Mouse (Mus musculus) liver, embryonic 14.5 days (tissue): ENCODE results near the gene Cox8a. TPM values are rescaled to one million over a fixed set of nuclear protein-coding genes. Genes with fewer than 3 reads are reported as not detected.

Source experiments
- ATAC-seq: fragments of 200-750 bp; cut with Nextera tagmentation; 2 replicates; pipeline ENCODE4 v1.8.0; 2017; ENCODE audit warnings: moderate number of reproducible peaks, mild to moderate bottlenecking, moderate library complexity; ENCODE audit not compliant: insufficient read depth
- DNase-seq, 3 experiments: peaks; one replicate each; pipeline ENCODE4 v3.0.0-alpha.2; 2012 to 2013; ENCODE audit warnings: low read depth in 3 of 3, low spot score in 3 of 3
- H3K27ac ChIP-seq: fragments of 300-500 bp; sonication (generic); 2 replicates; pipeline ENCODE4 v1.5.1; 2014; ENCODE audit warnings: moderate library complexity, mild to moderate bottlenecking, control low read depth, inconsistent platforms
- H3K27me3 ChIP-seq: fragments of 300-500 bp; sonication (generic); 2 replicates; pipeline ENCODE4 v1.6.1; 2014; ENCODE audit warnings: mild to moderate bottlenecking, low read length, moderate library complexity; ENCODE audit not compliant: control insufficient read depth, insufficient read depth
- H3K36me3 ChIP-seq: fragments of 300-500 bp; sonication (generic); replicated peaks from 2 replicates; pipeline ENCODE4 v1.6.1; 2014; ENCODE audit warnings: low read depth; ENCODE audit not compliant: control insufficient read depth, insufficient read depth
- H3K4me1 ChIP-seq, 2 experiments: fragments of 200-500 bp in 1 of 2; fragments of 300-500 bp in 1 of 2; sonication (generic) in 1 of 2; replicated peaks; 2 replicates each; pipeline ENCODE4 v1.6.1; 2012 to 2014; ENCODE audit warnings: antibody characterized with exemption in 1 of 2, inconsistent platforms in 1 of 2, low read length in 1 of 2; ENCODE audit not compliant: control insufficient read depth in 2 of 2, insufficient read depth in 2 of 2
- H3K4me2 ChIP-seq: fragments of 300-500 bp; sonication (generic); 2 replicates; pipeline ENCODE4 v1.6.1; 2014; ENCODE audit warnings: low read depth, mild to moderate bottlenecking, control low read depth, moderate library complexity
- H3K4me3 ChIP-seq, 2 experiments: fragments of 200-500 bp in 1 of 2; fragments of 300-500 bp in 1 of 2; sonication (generic) in 1 of 2; 2 replicates each; pipeline ENCODE4 v1.5.1; 2012 to 2014; ENCODE audit warnings: low read depth in 2 of 2, low read length in 2 of 2, mild to moderate bottlenecking in 2 of 2, control low read depth in 1 of 2, inconsistent platforms in 1 of 2, moderate library complexity in 1 of 2; ENCODE audit not compliant: insufficient read depth in 1 of 2
- H3K9ac ChIP-seq: fragments of 300-500 bp; sonication (generic); replicated peaks from 2 replicates; pipeline ENCODE4 v1.6.1; 2014; ENCODE audit warnings: mild to moderate bottlenecking, control low read depth, moderate library complexity
- H3K9me3 ChIP-seq: fragments of 300-500 bp; sonication (generic); 2 replicates; pipeline ENCODE4 v1.6.1; 2016; ENCODE audit warnings: low read length, mixed read lengths; ENCODE audit not compliant: control insufficient read depth
- CTCF ChIP-seq: IDR thresholded peaks from 2 replicates; pipeline ENCODE4 v1.5.1; 2016; ENCODE audit warnings: antibody characterized with exemption, low read depth, control low read depth
- EP300 ChIP-seq: IDR thresholded peaks from 2 replicates; pipeline ENCODE4 v1.6.1; 2016; ENCODE audit warnings: antibody characterized with exemption, low read depth
- WGBS: fragments of 180-500 bp; shearing (Covaris S2); extraction: QIAGEN DNeasy Blood & Tissue Kit; methylation state at CpG from one replicate; pipeline ENCODE4 v1.1.7; 2014; ENCODE audit not compliant: insufficient replicate concordance; 5-methylcytosine and 5-hydroxymethylcytosine counted together
- polyA plus RNA-seq, 2 experiments: library from polyadenylated mRNA; depleted of rRNA in 1 of 2; stranded (reverse) in 1 of 2; unstranded in 1 of 2; fragments of >200 nt; fragmentation: Nextera tagmentation in 1 of 2; extraction: Ambion mirVana in 1 of 2; gene quantifications; 2 replicates each; pipeline versions ENCODE4 v1.2.1 to v1.2.3; 2012 to 2014

Gene Cox8a
- polyA plus RNA-seq, 2 experiments = 282 to 803 TPM

GRCm38 (mm10) chr19:7264088-7264765 lies 46.8 kb upstream of the Cox8a start:
- Histone ChIP-seq H3K9ac (no peak overlapping the region), H3K4me1 (peaks cover 0 to 3% of the 10 kb centered on the region in 2 experiments; a peak in 1 of 4 replicates), H3K4me2 (no peak overlapping the region), H3K27me3 (peaks cover 15% of the 10 kb centered on the region), H3K27ac (no peak overlapping the region), H3K4me3 (no peak overlapping the region), H3K9me3 (no peaks in the 10 kb centered on the region), H3K36me3 (no peaks in the 10 kb centered on the region)
- TF ChIP-seq EP300 (no peak), CTCF (peak; percentile 96)
- WGBS = 22% methylated on average over 9 of the region's 9 CpGs
- ATAC-seq (no peak), DNase-seq (peak; percentile 41 to 58 (median 47))

GRCm38 (mm10) chr19:7262592-7262991 lies 45.2 kb upstream of the Cox8a start:
- TF ChIP-seq EP300 (no peak), CTCF (no peak)
- H3K27me3 ChIP-seq = peaks cover 5% of the 10 kb centered on the region
- WGBS = 61% methylated on average over 1 of the region's 1 CpGs
- no peaks in the 10 kb centered on the region for H3K36me3 ChIP-seq
- H3K9me3 ChIP-seq = no peaks in the 10 kb centered on the region
- H3K4me1 ChIP-seq = peaks cover 0 to 3% of the 10 kb centered on the region in 2 experiments; a peak in 1 of 4 replicates
- no peak for ATAC-seq
- H3K9ac ChIP-seq = no peak overlapping the region
- no peak overlapping the region for H3K27ac ChIP-seq
- no peak for DNase-seq
- H3K4me3 ChIP-seq = no peak overlapping the region
- no peak overlapping the region for H3K4me2 ChIP-seq

DNA sequence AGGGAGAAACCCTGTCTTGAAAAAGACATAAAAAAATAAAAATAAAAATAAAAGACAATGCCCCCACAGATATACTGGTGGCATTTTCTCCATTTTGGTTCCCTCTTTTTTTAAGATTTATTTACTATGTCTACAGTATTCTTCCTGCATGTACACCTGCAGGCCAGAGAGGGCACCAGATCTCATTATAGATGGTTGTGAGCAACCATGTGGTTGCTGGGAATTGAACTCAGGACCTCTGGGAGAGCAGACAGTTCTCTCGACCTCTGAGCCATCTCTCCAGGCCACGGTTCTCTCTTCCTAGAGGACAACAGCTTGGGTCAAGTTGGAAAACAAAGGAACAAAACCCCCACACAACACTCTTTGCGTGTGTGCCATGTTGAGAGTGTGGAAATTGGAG lies 44.5 kb upstream of the Cox8a start:
- no peak for ATAC-seq
- H3K9ac ChIP-seq = no peak overlapping the region
- no peak for DNase-seq
- no peaks in the 10 kb centered on the region; the same call in none of the 2 replicates for H3K27me3 ChIP-seq
- no peaks in the 10 kb centered on the region for H3K36me3 ChIP-seq
- no peak overlapping the region for H3K4me3 ChIP-seq
- H3K4me1 ChIP-seq = no peaks in the 10 kb centered on the region
- 63% methylated on average over 3 of the region's 3 CpGs for WGBS
- H3K9me3 ChIP-seq = no peaks in the 10 kb centered on the region
- TF ChIP-seq EP300 = no peak
- TF ChIP-seq CTCF = no peak
- no peak overlapping the region for H3K27ac ChIP-seq
- H3K4me2 ChIP-seq = no peak overlapping the region

DNA sequence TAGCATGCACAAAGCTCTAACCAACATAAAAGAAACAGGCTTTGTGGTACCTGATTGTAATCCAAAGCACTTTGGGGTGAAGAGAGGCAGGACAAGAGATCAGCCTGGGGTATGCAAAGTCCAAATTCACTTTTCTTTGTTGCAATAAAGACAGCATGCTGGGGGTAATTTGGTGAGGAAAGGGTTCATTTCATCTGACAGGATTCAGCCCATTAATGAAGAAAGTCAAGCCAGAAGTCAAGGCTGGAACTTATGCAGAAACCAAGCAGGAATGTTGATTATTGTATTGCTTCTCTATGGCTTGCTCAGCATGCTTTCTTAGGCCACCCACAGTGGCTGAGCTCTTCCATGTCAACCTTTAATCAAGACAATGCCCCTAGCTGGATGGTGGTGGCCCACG lies 44.1 kb upstream of the Cox8a start:
- no peak for DNase-seq
- Histone ChIP-seq H3K36me3 (no peaks in the 10 kb centered on the region), H3K27me3 (no peaks in the 10 kb centered on the region; the same call in 1 of the 2 replicates), H3K9ac (no peak overlapping the region), H3K9me3 (no peaks in the 10 kb centered on the region), H3K4me1 (no peaks in the 10 kb centered on the region), H3K4me2 (no peak overlapping the region), H3K4me3 (no peak overlapping the region), H3K27ac (no peak overlapping the region)
- TF ChIP-seq CTCF (no peak), EP300 (no peak)
- no peak for ATAC-seq
- WGBS = 71% methylated on average over 1 of the region's 1 CpGs

DNA sequence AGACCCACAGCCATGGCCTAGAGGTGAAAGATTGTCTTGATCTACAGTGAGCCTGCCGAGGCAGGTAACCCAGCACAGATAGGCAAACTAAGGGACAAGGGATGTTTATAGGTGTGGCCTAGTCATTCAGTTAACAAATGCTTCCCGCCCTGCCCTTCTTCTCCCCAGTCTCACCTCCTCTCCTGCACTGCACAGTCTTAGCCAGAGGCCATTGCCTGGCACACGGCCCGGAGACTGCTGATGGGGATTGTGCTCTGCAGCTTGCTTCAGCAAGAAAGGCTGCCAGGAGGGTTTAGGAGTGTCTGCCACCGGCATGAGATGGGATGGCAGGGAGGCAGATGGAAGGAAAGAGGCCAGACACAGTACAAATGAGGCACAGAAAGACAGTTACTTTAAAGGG lies 40.5 kb upstream of the Cox8a start:
- no peak overlapping the region for H3K9ac ChIP-seq
- H3K36me3 ChIP-seq = no peaks in the 10 kb centered on the region
- no peaks in the 10 kb centered on the region for H3K9me3 ChIP-seq
- WGBS = 61% methylated on average over 5 of the region's 5 CpGs
- no peaks in the 10 kb centered on the region for H3K27me3 ChIP-seq
- no peak overlapping the region for H3K27ac ChIP-seq
- H3K4me3 ChIP-seq = no peak overlapping the region
- TF ChIP-seq CTCF = no peak
- no peak for TF ChIP-seq EP300
- no peak for DNase-seq
- no peak for ATAC-seq
- no peaks in the 10 kb centered on the region for H3K4me1 ChIP-seq
- H3K4me2 ChIP-seq = no peak overlapping the region
